Mouse (Mus musculus) ovary, postnatal 36 days (tissue): ENCODE measurements around the gene 4930535I16Rik.

Experiments used
- DNase-seq: peaks from one replicate; pipeline ENCODE4 v3.0.0; 2022; ENCODE audit warnings: low spot score, mixed read lengths

4930535I16Rik gene

DNA sequence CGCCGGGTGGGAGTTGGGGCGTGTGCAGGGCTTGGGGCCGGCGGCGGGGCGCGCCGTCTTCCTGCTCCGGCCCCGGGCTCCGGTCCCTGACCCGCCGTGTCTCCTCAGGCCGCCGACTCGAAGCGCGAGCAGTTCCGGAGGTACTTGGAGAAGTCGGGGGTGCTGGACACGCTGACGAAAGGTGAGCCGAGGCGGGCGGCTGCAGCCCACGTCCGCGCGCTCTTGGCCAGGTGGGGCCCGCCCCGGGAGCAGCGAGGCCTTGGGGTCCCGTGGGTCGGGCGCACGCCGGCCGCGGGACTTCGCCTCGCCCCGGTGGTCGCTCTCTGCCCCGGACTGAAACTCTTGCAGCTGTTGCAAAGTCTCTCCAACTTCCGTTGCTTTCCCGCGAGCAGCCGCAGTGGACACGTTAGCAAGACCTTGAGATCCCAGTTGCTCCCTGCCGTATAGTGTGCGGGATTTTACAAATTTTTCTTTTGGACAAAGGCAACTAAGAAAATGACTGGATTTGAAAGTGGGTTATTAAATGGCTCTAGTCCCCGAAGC lies 12.6 kb downstream of the 4930535I16Rik start:
- DNase-seq, result no peak

DNA sequence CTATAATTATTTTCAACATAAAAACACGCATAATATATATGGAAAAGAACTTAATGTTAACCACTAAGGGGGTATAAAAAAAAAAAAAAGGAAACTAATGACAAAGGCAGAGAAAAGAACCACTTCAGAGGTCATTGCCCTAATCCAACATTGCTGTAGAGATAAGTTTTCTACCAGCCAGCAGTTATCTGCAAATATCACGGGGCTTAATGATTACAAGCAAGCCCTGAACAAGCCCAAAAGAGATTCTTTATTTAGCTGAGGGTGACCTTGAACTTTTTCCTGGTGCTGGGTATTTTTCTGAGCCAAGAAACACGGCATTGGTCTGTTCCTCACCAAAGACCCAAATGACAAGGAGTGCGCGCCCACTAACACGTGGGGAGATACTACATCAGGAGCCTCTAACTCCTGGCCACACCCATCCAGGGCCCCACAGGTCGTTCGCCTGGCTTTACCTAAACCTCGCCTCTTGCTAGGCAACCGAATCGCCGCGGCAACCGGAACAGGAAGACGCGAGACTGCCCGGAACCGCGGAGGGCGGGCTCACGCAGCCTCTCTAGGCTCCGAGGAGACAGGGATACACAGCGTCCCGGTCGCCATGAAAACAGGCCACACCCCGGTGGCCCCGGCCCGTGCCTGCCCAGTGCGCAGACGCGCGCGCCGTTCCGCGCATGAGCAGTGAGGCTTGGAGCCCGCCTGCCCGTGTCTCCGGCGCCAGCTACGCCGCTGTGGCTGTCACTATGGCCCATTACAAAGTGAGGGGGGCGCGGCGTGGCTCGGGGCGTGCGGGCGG lies 13.3 kb downstream of the 4930535I16Rik start, which contains the start of gene Mycbp:
Mycbp (plus strand) TSS at position 500 of the 793 bp plus-strand sequence.
- DNase-seq, result peak; percentile 100

DNA sequence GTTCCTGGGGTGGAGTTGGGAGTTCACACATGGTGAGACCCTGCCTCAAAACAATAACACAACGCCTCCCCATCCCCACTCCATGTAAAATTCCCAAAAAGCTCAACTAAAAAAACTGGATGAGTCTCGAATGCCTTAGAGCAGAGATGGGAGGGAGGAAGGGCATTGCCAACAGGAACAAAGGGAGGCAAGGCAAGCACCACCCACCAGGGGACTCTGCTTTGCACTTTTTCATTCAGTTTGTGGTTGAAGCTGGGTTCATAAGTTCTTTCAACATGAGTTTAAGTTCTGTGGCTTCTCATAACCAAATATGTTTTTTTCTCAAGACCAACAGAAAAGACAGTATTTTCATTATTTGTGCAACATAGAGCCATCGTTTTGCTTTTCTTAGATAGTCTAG lies 14.4 kb downstream of the 4930535I16Rik start:
- no peak for DNase-seq

DNA sequence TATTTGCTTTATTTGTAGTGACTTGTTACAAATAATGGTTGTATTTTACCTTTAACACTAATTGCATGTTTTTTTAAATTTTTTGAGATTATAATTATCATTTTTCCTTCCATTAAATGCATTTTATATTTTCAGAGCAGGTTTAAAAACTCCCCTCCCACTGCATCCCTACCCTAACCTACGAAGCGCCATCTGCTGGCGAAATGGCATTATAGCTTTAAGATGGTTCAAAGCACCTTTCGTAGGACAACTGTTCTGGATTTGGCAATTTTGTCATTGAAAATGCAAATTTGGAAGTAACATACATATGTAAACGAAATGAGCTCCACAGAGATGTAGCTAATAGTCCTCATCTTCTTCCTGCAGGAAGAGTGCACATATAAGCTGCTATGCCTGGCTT lies 19.1 kb downstream of the 4930535I16Rik start:
- no peak for DNase-seq

DNA sequence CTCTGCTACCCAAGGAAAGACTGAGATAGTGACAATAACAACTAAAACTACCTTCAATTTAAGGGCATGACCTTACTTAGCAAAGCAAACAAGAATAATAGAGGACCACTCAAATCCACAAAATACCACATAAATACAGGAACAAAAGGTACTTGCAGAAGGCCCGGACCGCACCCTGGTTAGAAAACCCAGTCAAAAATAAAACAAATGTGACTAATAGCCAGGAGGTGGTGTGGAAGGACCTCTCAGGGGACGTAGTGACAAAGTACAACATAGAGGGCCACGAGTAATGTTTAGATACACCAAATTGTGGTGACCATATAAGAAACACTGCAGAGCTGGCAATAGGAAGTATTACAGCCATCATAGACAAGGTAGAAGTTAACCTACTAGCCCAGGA lies 23.5 kb downstream of the 4930535I16Rik start:
- DNase-seq, result no peak

DNA sequence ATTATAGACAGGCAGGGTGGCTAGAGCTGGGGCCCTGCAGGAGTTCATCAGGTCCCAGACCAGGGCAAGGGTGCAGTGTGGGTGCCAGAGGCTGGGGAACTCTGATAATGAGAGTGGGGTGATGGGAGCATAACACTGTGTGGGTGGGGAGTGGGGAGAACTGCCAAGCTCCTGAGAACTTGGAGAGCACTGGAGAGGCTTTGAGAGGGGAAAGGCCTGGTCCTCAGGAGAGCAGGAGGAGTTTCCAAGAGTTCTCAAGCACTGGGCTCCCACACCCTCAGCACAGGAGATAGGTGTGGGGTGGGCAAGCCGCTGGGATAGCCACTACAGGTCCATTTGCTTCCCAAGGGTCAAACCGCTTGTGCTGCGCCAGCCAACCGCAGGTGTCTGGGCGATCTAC lies 24.1 kb downstream of the 4930535I16Rik start:
- no peak for DNase-seq
